Mouse (Mus musculus) G1E (cell line): ENCODE results near the gene Acer2. TPM values are rescaled to one million over a fixed set of nuclear protein-coding genes. Genes with fewer than 3 reads are reported as not detected.

Experiments
- ATAC-seq: 2 replicates; pipeline ENCODE4 v1.8.0; 2016; ENCODE audit warnings: mild to moderate bottlenecking; ENCODE audit not compliant: insufficient number of reproducible peaks, poor library complexity, low FRiP score, severe bottlenecking; ENCODE audit errors: extremely low read depth
- DNase-seq: peaks from one replicate; pipeline ENCODE4 v3.0.0; 2012; ENCODE audit warnings: low spot score
- H3K27me3 ChIP-seq: 2 replicates; pipeline ENCODE4 v1.6.1; 2012; ENCODE audit warnings: mild to moderate bottlenecking, low read length, inconsistent platforms; ENCODE audit not compliant: insufficient read depth
- H3K36me3 ChIP-seq: replicated peaks from 2 replicates; pipeline ENCODE3; 2012; ENCODE audit warnings: mild to moderate bottlenecking, inconsistent platforms
- H3K4me1 ChIP-seq: 2 replicates; pipeline ENCODE4 v1.6.1; 2012; ENCODE audit warnings: low read depth, low read length, inconsistent platforms, mixed read lengths; ENCODE audit not compliant: insufficient read depth
- H3K4me3 ChIP-seq: 2 replicates; pipeline ENCODE4 v1.5.1; 2012; ENCODE audit warnings: low read depth, mild to moderate bottlenecking, inconsistent platforms, low read length, moderate library complexity, mixed read lengths
- H3K9me3 ChIP-seq: replicated peaks from 2 replicates; pipeline ENCODE4 v1.6.1; 2012; ENCODE audit warnings: inconsistent platforms
- CTCF ChIP-seq: IDR thresholded peaks from 2 replicates; pipeline ENCODE4 v1.5.1; 2012; ENCODE audit warnings: low read depth, low read length, inconsistent platforms, mixed read lengths
- GATA1 ChIP-seq: IDR thresholded peaks from 2 replicates; pipeline ENCODE4 v1.6.1; 2012; ENCODE audit warnings: borderline replicate concordance, low read length, inconsistent platforms, mixed read lengths
- GATA2 ChIP-seq: IDR thresholded peaks from 2 replicates; pipeline ENCODE4 v1.6.1; 2012; ENCODE audit warnings: low read depth, low read length, inconsistent platforms, borderline replicate concordance
- POLR2AphosphoS5 ChIP-seq: IDR thresholded peaks from 2 replicates; pipeline ENCODE4 v1.6.1; 2012; ENCODE audit warnings: low read depth, low read length, inconsistent platforms; ENCODE audit not compliant: insufficient replicate concordance
- TAL1 ChIP-seq: conservative IDR thresholded peaks from 2 replicates; pipeline ENCODE4 v1.6.1; 2012; ENCODE audit warnings: low read depth, low read length, inconsistent platforms, mixed read lengths
- polyA plus RNA-seq: library from polyadenylated mRNA; stranded (reverse); fragments of >175 nt; gene quantifications from 2 replicates; pipeline ENCODE4 v1.2.3, GENCODE M21; 2012
- total RNA-seq, 2 experiments: library from RNA; stranded (forward) in 1 of 2; stranded (reverse) in 1 of 2; fragments of 200-1000 nt in 1 of 2; fragments of >200 nt in 1 of 2; fragmentation: Nextera tagmentation in 1 of 2; gene quantifications; 2 replicates each; pipeline ENCODE4 v1.2.3; 2014 to 2017

Gene Acer2
- total and polyA plus RNA-seq, 3 experiments: 0.22 TPM; not detected in 2

- Histone ChIP-seq H3K4me1 (no peaks in the 10 kb centered on the region), H3K36me3 (no peaks in the 10 kb centered on the region), H3K9me3 (no peaks in the 10 kb centered on the region), H3K4me3 (no peak overlapping the region), H3K27me3 (no peaks in the 10 kb centered on the region)
- ATAC-seq: no peak
- TF ChIP-seq GATA1 (no peak), POLR2AphosphoS5 (no peak), GATA2 (no peak), TAL1 (no peak), CTCF (no peak)
- no peak for DNase-seq
Observed at GRCm38 (mm10) chr4:86936706-86937105, 62.5 kb downstream of the Acer2 start.

GRCm38 (mm10) chr4:86942656-86943055 is 68.5 kb downstream of the Acer2 start:
- DNase-seq: no peak
- Histone ChIP-seq H3K4me1 (no peaks in the 10 kb centered on the region), H3K27me3 (no peaks in the 10 kb centered on the region), H3K4me3 (no peak overlapping the region), H3K9me3 (no peaks in the 10 kb centered on the region), H3K36me3 (no peaks in the 10 kb centered on the region)
- no peak for TF ChIP-seq GATA2
- no peak for TF ChIP-seq GATA1
- no peak for TF ChIP-seq CTCF
- no peak for TF ChIP-seq POLR2AphosphoS5
- ATAC-seq: no peak

GRCm38 (mm10) chr4:86943296-86943695 is 69.1 kb downstream of the Acer2 start:
- H3K36me3 ChIP-seq: no peaks in the 10 kb centered on the region
- H3K4me3 ChIP-seq: no peak overlapping the region
- TF ChIP-seq TAL1: no peak
- TF ChIP-seq GATA2: no peak
- no peak for TF ChIP-seq CTCF
- no peak for TF ChIP-seq POLR2AphosphoS5
- TF ChIP-seq GATA1: no peak
- H3K9me3 ChIP-seq: no peaks in the 10 kb centered on the region
- no peaks in the 10 kb centered on the region for H3K27me3 ChIP-seq
- DNase-seq: no peak
- ATAC-seq: no peak
- no peaks in the 10 kb centered on the region for H3K4me1 ChIP-seq

GRCm38 (mm10) chr4:86948794-86949193 is 74.6 kb downstream of the Acer2 start:
- H3K4me3 ChIP-seq: no peak overlapping the region
- TF ChIP-seq POLR2AphosphoS5: no peak
- no peak for TF ChIP-seq GATA1
- TF ChIP-seq CTCF: no peak
- TF ChIP-seq GATA2: no peak
- TF ChIP-seq TAL1: no peak
- ATAC-seq: no peak
- no peaks in the 10 kb centered on the region for H3K27me3 ChIP-seq
- no peaks in the 10 kb centered on the region for H3K4me1 ChIP-seq
- DNase-seq: no peak
- H3K9me3 ChIP-seq: no peaks in the 10 kb centered on the region
- H3K36me3 ChIP-seq: no peaks in the 10 kb centered on the region

- no peaks in the 10 kb centered on the region for H3K36me3 ChIP-seq
- H3K27me3 ChIP-seq: no peaks in the 10 kb centered on the region
- ATAC-seq: no peak
- H3K9me3 ChIP-seq: no peaks in the 10 kb centered on the region
- no peak for TF ChIP-seq TAL1
- no peak for TF ChIP-seq GATA2
- TF ChIP-seq POLR2AphosphoS5: no peak
- TF ChIP-seq GATA1: no peak
- no peak for TF ChIP-seq CTCF
- no peak overlapping the region for H3K4me3 ChIP-seq
- H3K4me1 ChIP-seq: no peaks in the 10 kb centered on the region
- no peak for DNase-seq
Observed at GRCm38 (mm10) chr4:86953519-86953918, 79.3 kb downstream of the Acer2 start.

- H3K4me3 ChIP-seq: no peak overlapping the region
- H3K4me1 ChIP-seq: no peaks in the 10 kb centered on the region
- DNase-seq (no peak), ATAC-seq (no peak)
- H3K27me3 ChIP-seq: no peaks in the 10 kb centered on the region
- H3K36me3 ChIP-seq: no peaks in the 10 kb centered on the region
- TF ChIP-seq GATA1: no peak
- TF ChIP-seq CTCF: no peak
- no peak for TF ChIP-seq POLR2AphosphoS5
- no peak for TF ChIP-seq TAL1
- H3K9me3 ChIP-seq: no peaks in the 10 kb centered on the region
Observed at GRCm38 (mm10) chr4:86955448-86955847, 81.3 kb downstream of the Acer2 start.

GRCm38 (mm10) chr4:86957576-86958411 is 83.6 kb downstream of the Acer2 start:
- TF ChIP-seq TAL1 (no peak), POLR2AphosphoS5 (no peak), GATA1 (no peak), CTCF (peak; percentile 39; the same call in 1 of the 2 replicates), GATA2 (no peak)

More at GRCm38 (mm10) chr4:86957576-86958411, 83.6 kb downstream of the Acer2 start:
- no peaks in the 10 kb centered on the region for H3K9me3 ChIP-seq
- no peak for ATAC-seq
- H3K27me3 ChIP-seq: no peaks in the 10 kb centered on the region
- no peak overlapping the region for H3K4me3 ChIP-seq
- no peaks in the 10 kb centered on the region for H3K36me3 ChIP-seq
- H3K4me1 ChIP-seq: no peaks in the 10 kb centered on the region
- no peak for DNase-seq
